Mouse (Mus musculus) heart, embryonic 12.5 days (tissue): Measurements from ENCODE around the gene Podxl. TPM values are rescaled to one million over a fixed set of nuclear protein-coding genes. Genes with fewer than 3 reads are reported as not detected.
A peak's percentile ranks its signal among the peaks of the same experiment; 100 is the strongest.

Experiments
- ATAC-seq: fragments of 200-750 bp; cut with Nextera tagmentation; 2 replicates; pipeline ENCODE4 v1.8.0; 2017; ENCODE audit warnings: moderate TSS enrichment, moderate library complexity; ENCODE audit not compliant: insufficient number of reproducible peaks, low FRiP score
- H3K27ac ChIP-seq: fragments of 300-500 bp; sonication (generic); 2 replicates; pipeline ENCODE4 v1.5.1; 2016; ENCODE audit warnings: mild to moderate bottlenecking, moderate library complexity; ENCODE audit not compliant: poor library complexity, severe bottlenecking
- H3K27me3 ChIP-seq: fragments of 300-500 bp; sonication (generic); replicated peaks from 2 replicates; pipeline ENCODE4 v1.6.1; 2016; ENCODE audit warnings: mild to moderate bottlenecking, moderate library complexity
- H3K36me3 ChIP-seq: fragments of 300-500 bp; sonication (generic); 2 replicates; pipeline ENCODE4 v1.6.1; 2016; ENCODE audit warnings: mild to moderate bottlenecking, moderate library complexity
- H3K4me1 ChIP-seq: fragments of 300-500 bp; sonication (generic); replicated peaks from 2 replicates; pipeline ENCODE4 v1.6.1; 2016; ENCODE audit warnings: mild to moderate bottlenecking
- H3K4me2 ChIP-seq: fragments of 300-500 bp; sonication (generic); 2 replicates; pipeline ENCODE4 v1.6.1; 2016; ENCODE audit warnings: mild to moderate bottlenecking, moderate library complexity
- H3K4me3 ChIP-seq: fragments of 300-500 bp; sonication (generic); 2 replicates; pipeline ENCODE4 v1.5.1; 2016; ENCODE audit warnings: mild to moderate bottlenecking
- H3K9ac ChIP-seq: fragments of 300-500 bp; sonication (generic); 2 replicates; pipeline ENCODE4 v1.6.1; 2016; ENCODE audit warnings: mild to moderate bottlenecking, moderate library complexity
- H3K9me3 ChIP-seq: fragments of 300-500 bp; sonication (generic); replicated peaks from 2 replicates; pipeline ENCODE4 v1.6.1; 2016; ENCODE audit warnings: mild to moderate bottlenecking, moderate library complexity
- WGBS: fragments of 180-500 bp; shearing (Covaris S2); methylation state at CpG from one replicate; pipeline ENCODE4 v1.1.7; 2016; 5-methylcytosine and 5-hydroxymethylcytosine counted together
- polyA plus RNA-seq: library from polyadenylated mRNA; unstranded; fragments of >200 nt; fragmentation: Nextera tagmentation; extraction: Ambion mirVana; gene quantifications from 2 replicates; pipeline ENCODE4 v1.2.1, GENCODE M21; 2016

Gene Podxl
- polyA plus RNA-seq, 1 experiment from 2014 or later = 27.9 TPM

GRCm38 (mm10) chr6:31523039-31523438 lies 40.7 kb downstream of the Podxl start:
- WGBS = 76% methylated on average over 5 of the region's 5 CpGs
- Histone ChIP-seq H3K27ac (no peak overlapping the region), H3K4me3 (no peak overlapping the region), H3K4me2 (no peak overlapping the region), H3K4me1 (peaks cover 11% of the 10 kb centered on the region), H3K9me3 (no peaks in the 10 kb centered on the region), H3K27me3 (no peaks in the 10 kb centered on the region), H3K9ac (no peak overlapping the region), H3K36me3 (peaks cover 57% of the 10 kb centered on the region)
- no peak for ATAC-seq

GRCm38 (mm10) chr6:31522478-31522877 lies 41.3 kb downstream of the Podxl start:
- WGBS = 74% methylated on average over 4 of the region's 4 CpGs
- Histone ChIP-seq H3K4me3 (no peak overlapping the region), H3K27ac (no peak overlapping the region), H3K9ac (no peak overlapping the region), H3K27me3 (no peaks in the 10 kb centered on the region), H3K36me3 (peaks cover 57% of the 10 kb centered on the region), H3K4me1 (peaks cover 16% of the 10 kb centered on the region), H3K9me3 (no peaks in the 10 kb centered on the region), H3K4me2 (no peak overlapping the region)
- no peak for ATAC-seq

- Histone ChIP-seq H3K4me1 (peaks cover 22% of the 10 kb centered on the region), H3K9ac (no peak overlapping the region), H3K27me3 (no peaks in the 10 kb centered on the region), H3K36me3 (peaks cover 52% of the 10 kb centered on the region), H3K27ac (0 out of 2 replicates have a peak overlapping the region, but pooled peaks have one; percentile 10), H3K9me3 (no peaks in the 10 kb centered on the region), H3K4me2 (no peak overlapping the region), H3K4me3 (no peak overlapping the region)
- ATAC-seq = no peak
- 84% methylated on average over 8 of the region's 8 CpGs for WGBS
Measured at GRCm38 (mm10) chr6:31521491-31522355, 42.1 kb downstream of the Podxl start.

GRCm38 (mm10) chr6:31520486-31521215 lies 43.1 kb downstream of the Podxl start:
- Histone ChIP-seq H3K4me1 (peaks cover 22% of the 10 kb centered on the region), H3K4me2 (no peak overlapping the region), H3K4me3 (no peak overlapping the region), H3K9ac (no peak overlapping the region), H3K27me3 (no peaks in the 10 kb centered on the region), H3K36me3 (peaks cover 43% of the 10 kb centered on the region), H3K9me3 (no peaks in the 10 kb centered on the region), H3K27ac (no peak overlapping the region)
- no peak for ATAC-seq
- WGBS = 74% methylated on average over 7 of the region's 7 CpGs

- Histone ChIP-seq H3K27ac (peak overlapping the region; percentile 59), H3K4me2 (no peak overlapping the region), H3K4me1 (peaks cover 22% of the 10 kb centered on the region), H3K27me3 (no peaks in the 10 kb centered on the region), H3K9me3 (no peaks in the 10 kb centered on the region), H3K36me3 (peaks cover 29% of the 10 kb centered on the region), H3K9ac (no peak overlapping the region), H3K4me3 (no peak overlapping the region)
- peak; percentile 28; the same call in 1 of the 2 replicates for ATAC-seq
- 51% methylated on average over 8 of the region's 8 CpGs for WGBS
Measured at GRCm38 (mm10) chr6:31519001-31519471, 44.7 kb downstream of the Podxl start.

GRCm38 (mm10) chr6:31518338-31518698 lies 45.5 kb downstream of the Podxl start:
- peak; percentile 50; the same call in 1 of the 2 replicates for ATAC-seq
- H3K4me3 ChIP-seq = no peak overlapping the region
- no peak overlapping the region for H3K4me2 ChIP-seq
- H3K9ac ChIP-seq = no peak overlapping the region
- H3K27ac ChIP-seq = peak overlapping the region; percentile 87
- no peaks in the 10 kb centered on the region for H3K27me3 ChIP-seq
- WGBS = 51% methylated on average over 2 of the region's 2 CpGs
- H3K9me3 ChIP-seq = no peaks in the 10 kb centered on the region
- H3K36me3 ChIP-seq = peaks cover 23% of the 10 kb centered on the region
- peaks cover 22% of the 10 kb centered on the region for H3K4me1 ChIP-seq

GRCm38 (mm10) chr6:31517681-31518337 lies 46.0 kb downstream of the Podxl start:
- Histone ChIP-seq H3K9me3 (no peaks in the 10 kb centered on the region), H3K4me1 (peaks cover 22% of the 10 kb centered on the region), H3K4me2 (no peak overlapping the region), H3K27me3 (no peaks in the 10 kb centered on the region), H3K9ac (no peak overlapping the region; the same call in 1 of the 2 replicates), H3K4me3 (no peak overlapping the region), H3K36me3 (peaks cover 18% of the 10 kb centered on the region), H3K27ac (peak overlapping the region; percentile 87)
- WGBS = 57% methylated on average over 9 of the region's 9 CpGs
- ATAC-seq = peak; percentile 27; the same call in 1 of the 2 replicates

- Histone ChIP-seq H3K4me2 (no peak overlapping the region), H3K27me3 (no peaks in the 10 kb centered on the region), H3K4me1 (peaks cover 17% of the 10 kb centered on the region), H3K9ac (no peak overlapping the region), H3K9me3 (no peaks in the 10 kb centered on the region), H3K4me3 (no peak overlapping the region), H3K27ac (no peak overlapping the region), H3K36me3 (0 out of 2 replicates have a peak, but pooled peaks cover 2% of the 10 kb centered on the region)
- no peak for ATAC-seq
- 51% methylated on average over 6 of the region's 6 CpGs for WGBS
Measured at GRCm38 (mm10) chr6:31513726-31514125, 50.1 kb downstream of the Podxl start.

GRCm38 (mm10) chr6:31502614-31503013 lies 61.2 kb downstream of the Podxl start:
- no peaks in the 10 kb centered on the region for H3K4me1 ChIP-seq

GRCm38 (mm10) chr6:31500691-31501090 lies 63.1 kb downstream of the Podxl start:
- H3K4me2 ChIP-seq = no peak overlapping the region
- H3K9me3 ChIP-seq = no peaks in the 10 kb centered on the region
- peaks cover 52% of the 10 kb centered on the region for H3K36me3 ChIP-seq
- H3K27ac ChIP-seq = no peak overlapping the region
- ATAC-seq = no peak
- no peaks in the 10 kb centered on the region for H3K4me1 ChIP-seq
- H3K9ac ChIP-seq = no peak overlapping the region
- H3K4me3 ChIP-seq = no peak overlapping the region
- H3K27me3 ChIP-seq = no peaks in the 10 kb centered on the region

More at GRCm38 (mm10) chr6:31502614-31503013, 61.2 kb downstream of the Podxl start:
- Histone ChIP-seq H3K9me3 (no peaks in the 10 kb centered on the region), H3K27me3 (no peaks in the 10 kb centered on the region), H3K4me2 (no peak overlapping the region), H3K9ac (no peak overlapping the region), H3K27ac (no peak overlapping the region), H3K4me3 (no peak overlapping the region), H3K36me3 (peaks cover 41% of the 10 kb centered on the region)
- 95% methylated on average over 2 of the region's 2 CpGs for WGBS
- ATAC-seq = no peak

GRCm38 (mm10) chr6:31500260-31500659 lies 63.5 kb downstream of the Podxl start:
- Histone ChIP-seq H3K36me3 (peaks cover 52% of the 10 kb centered on the region), H3K27me3 (no peaks in the 10 kb centered on the region), H3K9ac (no peak overlapping the region), H3K4me1 (no peaks in the 10 kb centered on the region), H3K9me3 (no peaks in the 10 kb centered on the region), H3K4me2 (no peak overlapping the region), H3K27ac (no peak overlapping the region), H3K4me3 (no peak overlapping the region)
- 92% methylated on average over 2 of the region's 2 CpGs for WGBS
- ATAC-seq = no peak
